Mouse (Mus musculus) heart, embryonic 13.5 days (tissue): ENCODE measurements around the gene Lrch1. TPM values are rescaled to one million over a fixed set of nuclear protein-coding genes. Genes with fewer than 3 reads are reported as not detected.

Source experiments
- ATAC-seq: fragments of 200-750 bp; cut with Nextera tagmentation; 2 replicates; pipeline ENCODE4 v1.8.0; 2017; ENCODE audit warnings: moderate TSS enrichment; ENCODE audit not compliant: insufficient number of reproducible peaks, low FRiP score, low TSS enrichment; ENCODE audit errors: extremely low read depth
- H3K27ac ChIP-seq: fragments of 300-500 bp; sonication (generic); replicated peaks from 2 replicates; pipeline ENCODE4 v1.5.1; 2015; ENCODE audit warnings: moderate library complexity, mild to moderate bottlenecking, inconsistent platforms
- H3K27me3 ChIP-seq: fragments of 300-500 bp; sonication (generic); replicated peaks from 2 replicates; pipeline ENCODE4 v1.6.1; 2015; ENCODE audit warnings: mild to moderate bottlenecking, inconsistent platforms
- H3K36me3 ChIP-seq: fragments of 300-500 bp; sonication (generic); 2 replicates; pipeline ENCODE4 v1.6.1; 2015; ENCODE audit warnings: mild to moderate bottlenecking, inconsistent platforms
- H3K4me1 ChIP-seq: fragments of 300-500 bp; sonication (generic); 2 replicates; pipeline ENCODE4 v1.6.1; 2015; ENCODE audit warnings: inconsistent platforms
- H3K4me2 ChIP-seq: fragments of 300-500 bp; sonication (generic); 2 replicates; pipeline ENCODE4 v1.6.1; 2015; ENCODE audit warnings: inconsistent platforms, mild to moderate bottlenecking, moderate library complexity
- H3K4me3 ChIP-seq: fragments of 300-500 bp; sonication (generic); 2 replicates; pipeline ENCODE4 v1.5.1; 2015; ENCODE audit warnings: moderate library complexity, mild to moderate bottlenecking, inconsistent platforms
- H3K9ac ChIP-seq: fragments of 300-500 bp; sonication (generic); 2 replicates; pipeline ENCODE4 v1.6.1; 2015; ENCODE audit warnings: inconsistent platforms, mild to moderate bottlenecking, moderate library complexity
- H3K9me3 ChIP-seq: fragments of 300-500 bp; sonication (generic); 2 replicates; pipeline ENCODE4 v1.6.1; 2016; ENCODE audit warnings: inconsistent platforms
- whole genome bisulfite sequencing: fragments of 180-500 bp; shearing (Covaris S2); methylation state at CpG from one replicate; pipeline ENCODE4 v1.1.7; 2015; ENCODE audit warnings: mixed read lengths; 5-methylcytosine and 5-hydroxymethylcytosine counted together
- polyA plus RNA-seq: library from polyadenylated mRNA; unstranded; fragments of >200 nt; fragmentation: Nextera tagmentation; extraction: Ambion mirVana; gene quantifications from 2 replicates; pipeline ENCODE4 v1.2.1, GENCODE M21; 2015

Lrch1 gene
- polyA plus RNA-seq, 1 experiment from 2014 or later, result 9.1 TPM

GRCm38 (mm10) chr14:74946321-74946750 lies 1.3 kb downstream of the Lrch1 start:
- peak overlapping the region; percentile 79 for H3K4me2 ChIP-seq
- WGBS, result 3% methylated on average over 13 of the region's 13 CpGs
- ATAC-seq, result no peak

DNA sequence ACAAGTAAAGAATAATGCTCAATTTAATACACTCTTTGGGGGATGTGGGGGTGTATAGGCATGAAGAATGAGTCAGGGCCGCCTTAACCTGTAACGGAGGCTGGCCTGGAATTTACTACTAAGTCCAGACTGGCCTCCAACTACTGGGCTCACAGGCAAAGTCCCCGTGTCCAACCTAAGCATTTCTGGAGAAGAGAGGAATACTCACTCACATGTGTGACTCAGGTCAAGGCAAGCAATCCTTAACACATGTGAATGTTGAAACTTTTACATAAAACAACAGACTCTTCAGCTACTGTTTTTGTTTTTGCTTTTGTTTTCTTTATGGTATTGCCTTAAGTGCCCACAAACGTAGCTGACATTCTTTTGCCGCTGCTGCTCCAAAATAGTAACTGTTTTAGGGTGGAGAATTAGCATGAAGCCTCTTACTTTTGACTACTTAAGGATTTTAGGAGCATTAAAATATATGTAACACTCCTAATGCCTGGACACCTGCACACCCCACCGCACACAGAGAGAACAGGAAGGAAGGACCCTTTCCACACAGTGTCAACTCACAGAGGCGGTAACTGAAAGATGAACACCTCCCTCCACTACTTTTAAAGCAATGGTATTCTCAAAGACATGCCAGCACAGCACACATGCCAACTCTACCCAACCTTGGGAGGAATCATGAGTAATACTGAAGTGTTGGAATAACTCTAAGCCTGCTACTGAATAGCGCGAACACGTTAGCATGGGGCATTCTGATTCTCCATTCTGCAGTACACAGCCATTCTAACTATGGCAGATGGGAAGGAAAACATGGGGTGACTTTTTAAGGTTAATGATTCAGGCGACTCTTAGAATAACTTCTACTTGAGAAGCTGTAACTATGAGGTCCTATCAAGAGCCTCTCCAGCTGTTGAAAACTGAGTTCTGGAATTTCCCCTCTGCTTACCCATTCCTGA lies 2.1 kb downstream of the Lrch1 start:
- ATAC-seq, result no peak

More at GRCm38 (mm10) chr14:74946321-74946750, 1.3 kb downstream of the Lrch1 start:
- peaks cover 3% of the 10 kb centered on the region; the same call in 1 of the 2 replicates for H3K36me3 ChIP-seq
- no peaks in the 10 kb centered on the region for H3K9me3 ChIP-seq
- peak overlapping the region; percentile 73 for H3K4me3 ChIP-seq
- H3K4me1 ChIP-seq, result peaks cover 57% of the 10 kb centered on the region
- H3K27ac ChIP-seq, result peak overlapping the region; percentile 94
- peak overlapping the region; percentile 97 for H3K9ac ChIP-seq
- H3K27me3 ChIP-seq, result no peaks in the 10 kb centered on the region

GRCm38 (mm10) chr14:74944128-74944755 lies 3.4 kb downstream of the Lrch1 start:
- peaks cover 12% of the 10 kb centered on the region; the same call in 1 of the 2 replicates for H3K36me3 ChIP-seq
- H3K4me2 ChIP-seq, result no peak overlapping the region
- no peak overlapping the region for H3K27ac ChIP-seq
- WGBS, result 87% methylated on average over 7 of the region's 7 CpGs
- H3K4me1 ChIP-seq, result peaks cover 61% of the 10 kb centered on the region
- no peak for ATAC-seq
- no peaks in the 10 kb centered on the region for H3K27me3 ChIP-seq
- H3K9ac ChIP-seq, result no peak overlapping the region
- H3K4me3 ChIP-seq, result no peak overlapping the region
- H3K9me3 ChIP-seq, result no peaks in the 10 kb centered on the region

More for the DNA sequence above, 2.1 kb downstream of the Lrch1 start:
- peaks cover 57% of the 10 kb centered on the region for H3K4me1 ChIP-seq
- no peaks in the 10 kb centered on the region for H3K9me3 ChIP-seq
- peak overlapping the region; percentile 94; the same call in 1 of the 2 replicates for H3K27ac ChIP-seq
- peak overlapping the region; percentile 73 for H3K4me3 ChIP-seq
- H3K9ac ChIP-seq, result peak overlapping the region; percentile 97
- H3K36me3 ChIP-seq, result peaks cover 11% of the 10 kb centered on the region; the same call in 1 of the 2 replicates
- H3K27me3 ChIP-seq, result no peaks in the 10 kb centered on the region
- H3K4me2 ChIP-seq, result peak overlapping the region; percentile 79
- 53% methylated on average over 11 of the region's 11 CpGs for WGBS

DNA sequence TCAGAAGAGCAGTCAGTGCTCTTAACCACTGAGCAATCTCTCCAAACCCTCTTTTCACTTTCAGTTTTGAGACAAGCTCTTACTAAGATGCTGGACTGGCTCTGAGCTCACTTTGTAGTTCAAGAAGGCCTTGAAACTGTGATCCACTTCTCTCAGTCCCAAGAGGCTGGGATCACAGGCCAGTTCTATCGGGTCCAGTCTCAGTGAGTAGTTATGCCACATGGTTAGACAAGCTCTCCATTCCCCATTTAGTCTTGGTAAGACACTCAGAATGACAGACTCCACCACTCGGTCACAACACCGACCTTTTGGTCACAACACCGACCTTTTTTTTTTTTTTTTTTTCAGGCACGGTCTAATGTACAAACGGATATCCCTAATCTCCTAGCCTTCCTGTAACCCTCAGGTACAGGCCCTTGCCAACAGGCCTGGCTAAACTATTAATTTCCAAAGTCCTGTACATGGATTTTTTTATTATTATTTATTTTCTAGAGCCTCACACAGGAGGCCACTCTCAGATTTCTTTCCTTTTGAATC lies 4.0 kb downstream of the Lrch1 start:
- Histone ChIP-seq H3K4me2 (no peak overlapping the region), H3K9me3 (no peaks in the 10 kb centered on the region), H3K4me3 (no peak overlapping the region), H3K27me3 (no peaks in the 10 kb centered on the region), H3K9ac (no peak overlapping the region), H3K36me3 (peaks cover 12% of the 10 kb centered on the region; the same call in 1 of the 2 replicates), H3K27ac (no peak overlapping the region), H3K4me1 (peaks cover 60% of the 10 kb centered on the region)
- ATAC-seq, result no peak
- 82% methylated on average over 6 of the region's 6 CpGs for WGBS

DNA sequence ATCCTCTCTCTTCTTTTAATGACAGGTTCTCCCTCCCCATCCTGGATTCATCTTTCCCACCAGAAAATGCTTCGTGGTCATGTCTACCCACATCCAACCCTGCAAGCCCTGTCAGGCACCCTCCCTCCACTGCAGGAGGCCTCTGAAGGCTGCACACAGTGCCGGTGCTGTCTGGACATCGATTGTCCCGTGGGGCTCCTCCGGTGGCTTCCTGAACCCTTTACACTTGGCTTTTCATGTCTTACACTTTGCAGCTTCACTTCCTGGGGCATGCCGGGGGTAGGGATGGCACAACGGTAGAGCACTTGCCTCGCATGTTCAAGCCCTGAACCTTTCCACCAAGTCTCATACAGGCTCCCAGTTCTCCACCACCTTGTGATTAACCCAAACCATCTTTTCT lies 4.7 kb downstream of the Lrch1 start:
- Histone ChIP-seq H3K4me2 (no peak overlapping the region), H3K36me3 (peaks cover 12% of the 10 kb centered on the region; the same call in 1 of the 2 replicates), H3K4me3 (no peak overlapping the region), H3K27ac (no peak overlapping the region), H3K9me3 (no peaks in the 10 kb centered on the region), H3K27me3 (no peaks in the 10 kb centered on the region), H3K4me1 (peaks cover 54% of the 10 kb centered on the region), H3K9ac (no peak overlapping the region)
- 49% methylated on average over 8 of the region's 8 CpGs for WGBS
- no peak for ATAC-seq

DNA sequence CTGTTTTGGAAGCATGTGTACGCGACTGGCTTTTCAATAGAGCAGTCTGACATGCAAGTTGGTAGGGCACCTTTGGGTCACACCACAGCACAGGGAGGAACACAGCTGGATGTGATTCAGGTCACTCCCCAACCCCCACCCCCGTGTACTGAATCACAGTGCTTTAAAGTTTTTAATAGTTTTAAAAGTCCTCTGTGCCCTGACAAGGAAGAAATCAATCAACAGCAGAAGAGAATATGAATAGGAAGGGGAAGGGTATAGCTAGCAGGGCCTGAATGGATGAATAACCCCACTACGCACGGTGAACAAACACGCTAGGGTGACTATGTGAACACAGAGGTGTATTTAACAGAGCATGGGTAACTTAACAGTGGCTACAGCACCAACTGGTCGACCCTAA lies 6.1 kb downstream of the Lrch1 start:
- no peak for ATAC-seq
- Histone ChIP-seq H3K4me1 (peaks cover 61% of the 10 kb centered on the region), H3K27me3 (no peaks in the 10 kb centered on the region), H3K4me2 (no peak overlapping the region), H3K9me3 (no peaks in the 10 kb centered on the region), H3K27ac (no peak overlapping the region), H3K4me3 (no peak overlapping the region), H3K9ac (no peak overlapping the region), H3K36me3 (peaks cover 12% of the 10 kb centered on the region; the same call in 1 of the 2 replicates)
- 86% methylated on average over 7 of the region's 7 CpGs for WGBS

- Histone ChIP-seq H3K27me3 (no peaks in the 10 kb centered on the region), H3K9ac (no peak overlapping the region), H3K4me1 (peaks cover 54% of the 10 kb centered on the region), H3K9me3 (no peaks in the 10 kb centered on the region), H3K36me3 (peaks cover 16% of the 10 kb centered on the region; the same call in 1 of the 2 replicates), H3K4me2 (no peak overlapping the region), H3K4me3 (no peak overlapping the region), H3K27ac (no peak overlapping the region)
- no peak for ATAC-seq
- 87% methylated on average over 4 of the region's 4 CpGs for WGBS
These were observed 6.9 kb downstream of the Lrch1 start for GRCm38 (mm10) chr14:74940741-74941140.

GRCm38 (mm10) chr14:74939355-74939754 lies 8.3 kb downstream of the Lrch1 start:
- 69% methylated on average over 9 of the region's 9 CpGs for WGBS
- no peak overlapping the region for H3K9ac ChIP-seq
- H3K9me3 ChIP-seq, result no peaks in the 10 kb centered on the region
- H3K27ac ChIP-seq, result 0 out of 2 replicates have a peak overlapping the region, but pooled peaks have one; percentile 6
- peaks cover 16% of the 10 kb centered on the region; the same call in 1 of the 2 replicates for H3K36me3 ChIP-seq
- H3K4me2 ChIP-seq, result no peak overlapping the region
- no peak overlapping the region for H3K4me3 ChIP-seq
- ATAC-seq, result no peak
- peaks cover 44% of the 10 kb centered on the region for H3K4me1 ChIP-seq
- no peaks in the 10 kb centered on the region for H3K27me3 ChIP-seq

GRCm38 (mm10) chr14:74938896-74939295 lies 8.8 kb downstream of the Lrch1 start:
- Histone ChIP-seq H3K9ac (no peak overlapping the region), H3K36me3 (peaks cover 16% of the 10 kb centered on the region; the same call in 1 of the 2 replicates), H3K9me3 (no peaks in the 10 kb centered on the region), H3K27me3 (no peaks in the 10 kb centered on the region), H3K27ac (no peak overlapping the region), H3K4me1 (peaks cover 44% of the 10 kb centered on the region), H3K4me2 (no peak overlapping the region), H3K4me3 (no peak overlapping the region)
- WGBS, result 84% methylated on average over 3 of the region's 3 CpGs
- no peak for ATAC-seq

- Histone ChIP-seq H3K27ac (0 out of 2 replicates have a peak overlapping the region, but pooled peaks have one; percentile 3), H3K4me2 (no peak overlapping the region), H3K9ac (no peak overlapping the region), H3K9me3 (no peaks in the 10 kb centered on the region), H3K4me3 (no peak overlapping the region), H3K36me3 (peaks cover 20% of the 10 kb centered on the region), H3K27me3 (no peaks in the 10 kb centered on the region), H3K4me1 (peaks cover 28% of the 10 kb centered on the region)
- 63% methylated on average over 2 of the region's 2 CpGs for WGBS
- no peak for ATAC-seq
These were observed 11.0 kb downstream of the Lrch1 start for GRCm38 (mm10) chr14:74936557-74937261.
